Mouse (Mus musculus) granulocyte monocyte progenitor cell, adult 5-6 weeks (primary cell): ENCODE data around the gene Fam83f. TPM values are rescaled to one million over a fixed set of nuclear protein-coding genes. Genes with fewer than 3 reads are reported as not detected.

Experiments used
- ATAC-seq: replicated peaks from 2 replicates; pipeline ENCODE4 v1.8.0; 2016; ENCODE audit warnings: mild to moderate bottlenecking, moderate TSS enrichment, inconsistent platforms; ENCODE audit not compliant: poor library complexity, severe bottlenecking
- total RNA-seq, 2 experiments: library from RNA; stranded (forward) in 1 of 2; stranded (reverse) in 1 of 2; fragments of 200-712, 200-1000 nt in 1 of 2; fragments of >200 nt in 1 of 2; fragmentation: Nextera tagmentation in 1 of 2; gene quantifications; 2 replicates each; pipeline ENCODE4 v1.2.3; 2014 to 2017

Gene Fam83f
- total RNA-seq, 2 experiments from 2014 or later = 1.0 TPM; not detected in 1

DNA sequence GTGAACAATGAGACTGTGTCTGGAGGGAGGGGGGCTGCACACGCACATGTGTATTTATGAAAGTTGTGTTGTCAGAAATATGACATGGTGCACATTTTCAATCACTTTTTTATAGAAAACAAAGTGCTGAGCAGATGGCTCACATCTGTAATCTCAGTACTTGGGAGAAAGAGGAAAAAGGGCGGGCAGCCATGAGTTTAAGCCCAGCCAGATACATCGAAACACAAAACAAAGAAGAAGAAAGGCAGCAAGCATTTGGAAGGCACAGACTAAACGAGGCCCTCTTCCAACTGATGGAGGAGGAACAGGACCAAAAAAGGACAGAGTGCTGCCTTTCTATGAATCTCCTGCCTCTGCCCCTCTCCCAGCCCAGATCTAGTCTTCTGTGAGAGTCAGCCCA, 10.7 kb upstream of the Fam83f start:
- no peak for ATAC-seq

DNA sequence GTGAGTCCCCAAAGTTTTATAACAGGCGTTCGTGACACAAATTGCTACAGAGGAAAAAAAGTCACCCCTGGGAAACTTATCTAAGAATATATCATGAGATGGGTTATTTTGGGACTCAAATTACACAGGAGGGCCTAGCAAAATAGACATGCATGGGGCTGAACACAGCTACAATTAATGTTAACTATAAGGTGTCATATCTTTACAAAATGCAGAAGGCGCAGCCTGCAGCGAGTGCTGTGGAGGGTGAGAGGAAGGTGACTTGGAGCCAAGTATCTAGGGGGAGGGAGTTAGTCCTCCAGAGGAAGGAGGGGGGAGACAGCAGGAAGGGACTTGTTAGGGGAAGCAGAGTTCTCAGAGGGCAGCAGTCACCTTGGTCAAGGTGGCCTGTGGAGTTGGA, 7.2 kb upstream of the Fam83f start:
- ATAC-seq = no peak

DNA sequence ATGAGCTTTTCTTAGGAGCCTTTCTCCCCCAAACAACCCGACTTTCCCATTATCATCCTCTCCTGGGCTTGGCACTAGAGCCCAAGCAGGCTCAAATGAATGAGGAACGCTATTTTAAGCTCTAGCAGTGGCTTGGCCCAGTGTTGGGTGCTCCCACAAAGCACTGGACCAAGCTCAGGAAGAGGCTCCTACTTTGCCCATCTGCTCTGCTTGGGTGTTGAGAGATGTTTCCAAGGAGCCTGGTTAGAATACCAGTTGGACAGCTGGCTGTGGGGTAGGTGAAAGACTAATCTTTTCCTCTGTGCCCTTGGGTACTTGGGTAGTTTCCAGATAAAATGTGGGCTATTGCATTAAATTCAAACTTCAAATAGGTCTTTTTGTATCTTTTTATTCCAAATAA, 1.2 kb downstream of the Fam83f start:
- no peak for ATAC-seq

DNA sequence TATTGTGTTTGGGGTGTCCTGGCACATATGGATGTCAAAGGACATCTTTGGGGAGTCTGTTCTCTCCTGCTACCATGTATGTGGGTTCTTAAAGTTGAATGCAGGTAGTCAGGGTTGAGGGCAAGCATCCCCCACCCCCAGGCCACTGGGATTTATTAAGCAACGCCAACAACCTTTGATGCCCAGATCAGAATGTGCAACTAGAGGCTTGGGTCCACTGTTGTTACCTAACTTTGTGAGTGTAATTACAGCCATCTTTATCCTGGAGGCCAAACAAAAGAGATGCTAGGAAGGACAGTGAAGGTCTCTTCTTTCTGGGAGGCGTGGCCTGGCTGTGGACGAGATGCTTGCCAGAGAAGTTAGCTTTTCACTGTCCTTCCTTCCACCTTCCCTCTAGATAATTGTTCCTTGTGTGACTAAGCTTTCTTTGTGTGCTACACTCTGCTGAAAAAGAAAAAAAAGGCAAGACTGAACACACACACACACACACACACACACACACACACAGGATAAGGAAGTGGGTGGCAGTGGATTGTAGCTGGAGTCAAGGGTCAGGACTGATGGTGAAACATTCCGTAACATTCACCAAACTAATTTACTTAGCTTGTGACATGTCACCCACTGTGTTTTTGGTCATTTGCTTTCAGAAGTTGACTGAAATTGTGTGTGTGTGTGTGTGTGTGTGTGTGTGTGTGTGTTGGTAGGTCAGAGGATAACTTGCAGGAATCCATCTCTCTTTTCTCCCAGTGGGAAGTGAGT, 1.9 kb downstream of the Fam83f start:
- peak; percentile 74 for ATAC-seq

DNA sequence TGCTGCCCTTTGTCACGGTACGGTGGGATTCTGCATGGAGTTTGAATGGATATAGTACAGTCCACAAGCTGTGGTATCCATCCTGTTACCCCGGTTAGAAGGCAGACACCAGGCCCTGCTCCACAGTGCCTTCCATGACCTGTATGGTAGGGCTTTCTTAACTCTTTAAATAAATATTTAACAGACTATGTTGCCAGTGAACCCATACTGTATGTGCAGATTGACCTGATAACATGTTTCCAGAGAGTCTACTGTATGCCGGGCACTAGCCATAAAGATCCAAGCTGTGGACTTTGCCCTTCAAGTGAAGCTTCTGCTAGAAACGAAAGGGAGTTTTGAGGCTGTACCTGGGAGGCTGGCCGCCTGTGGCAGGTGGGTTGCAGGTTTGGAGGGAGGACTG, 3.1 kb downstream of the Fam83f start:
- ATAC-seq = no peak

DNA sequence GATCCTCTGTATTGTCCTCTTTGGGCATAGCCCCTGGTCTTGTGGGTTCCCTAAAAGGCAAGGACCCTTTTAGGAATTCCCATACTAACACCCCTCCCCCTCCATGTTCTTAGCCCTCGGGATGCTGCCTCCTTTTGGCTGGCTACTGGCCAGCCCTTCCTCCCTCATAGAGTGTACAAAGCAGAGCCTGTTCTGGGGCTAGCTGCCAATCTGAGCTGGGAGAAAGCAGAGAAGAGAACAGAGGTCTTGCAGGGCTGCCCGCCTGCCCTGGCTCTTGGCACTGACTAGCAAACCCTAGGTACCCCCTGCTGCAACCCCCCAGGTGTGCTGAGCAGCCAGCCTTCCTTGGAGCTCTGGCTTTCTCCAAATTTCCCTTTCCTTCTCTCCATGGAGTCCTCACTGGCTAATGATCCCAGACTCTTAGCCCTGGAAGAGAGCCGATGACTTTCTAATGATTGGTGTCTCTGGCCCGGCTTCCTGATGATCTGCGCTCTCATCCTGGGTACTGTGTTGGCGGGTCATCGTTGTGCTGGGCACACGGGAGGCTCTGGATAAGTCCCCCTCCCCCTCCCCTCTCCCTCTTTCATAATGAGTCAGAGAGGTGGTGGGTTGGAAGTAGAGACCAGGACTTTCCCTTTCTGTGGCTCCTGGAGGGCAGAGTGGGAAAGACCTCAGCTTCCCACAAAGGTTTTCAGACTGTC, 8.0 kb downstream of the Fam83f start:
- ATAC-seq = no peak

DNA sequence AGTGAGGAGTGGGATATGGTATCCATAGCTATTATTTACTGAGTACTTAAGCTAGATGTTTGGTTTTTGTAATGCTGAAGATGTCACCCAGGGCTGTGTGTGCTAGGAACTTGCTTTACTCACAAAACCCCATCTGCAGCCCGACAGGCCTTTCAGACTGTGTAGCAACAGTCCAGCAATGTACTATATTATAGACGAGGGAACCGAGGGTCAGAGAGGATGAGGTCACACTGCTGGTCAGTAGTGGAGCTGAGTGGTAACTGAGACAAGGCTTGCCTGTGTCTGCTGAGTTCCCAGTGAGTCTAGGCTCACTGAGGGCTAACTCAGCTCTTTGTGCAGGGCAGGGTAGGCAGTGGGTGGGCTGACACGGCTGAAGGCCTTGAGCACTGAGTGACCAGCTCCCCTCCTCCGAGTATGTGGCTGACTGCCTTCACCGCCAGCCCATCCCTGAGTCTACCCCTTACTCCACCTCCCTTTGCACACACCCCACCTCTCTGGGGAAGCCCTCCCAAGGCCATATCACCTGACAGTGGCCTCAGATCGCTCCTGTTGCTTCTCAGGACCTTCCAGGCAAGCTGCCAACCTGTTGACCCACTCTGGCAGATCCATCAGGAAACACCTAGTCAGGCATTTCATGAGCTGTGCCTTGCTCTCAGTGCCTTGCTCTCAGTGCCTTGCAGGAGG, 8.8 kb downstream of the Fam83f start:
- no peak for ATAC-seq

DNA sequence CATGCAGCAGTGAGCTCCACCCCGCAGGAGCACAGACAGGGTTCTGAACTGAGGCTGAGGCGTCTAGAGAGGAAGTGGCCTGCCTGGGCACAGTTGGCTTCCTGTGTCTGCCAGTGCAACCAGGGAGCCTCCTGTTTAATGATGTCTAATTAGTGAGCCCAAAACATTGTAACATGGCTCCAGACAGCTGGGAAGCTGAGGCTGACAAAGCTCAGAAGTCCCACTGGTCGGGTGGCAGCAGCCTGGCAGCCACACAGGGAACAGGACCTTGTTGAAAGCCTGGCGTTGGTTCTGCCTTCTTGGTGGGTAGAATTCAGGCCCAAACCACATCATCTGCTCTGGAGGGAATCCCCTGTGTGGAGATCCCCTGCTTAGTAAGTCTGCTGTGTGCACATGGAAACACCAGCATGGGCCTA, 9.8 kb downstream of the Fam83f start:
- ATAC-seq = peak; percentile 87

DNA sequence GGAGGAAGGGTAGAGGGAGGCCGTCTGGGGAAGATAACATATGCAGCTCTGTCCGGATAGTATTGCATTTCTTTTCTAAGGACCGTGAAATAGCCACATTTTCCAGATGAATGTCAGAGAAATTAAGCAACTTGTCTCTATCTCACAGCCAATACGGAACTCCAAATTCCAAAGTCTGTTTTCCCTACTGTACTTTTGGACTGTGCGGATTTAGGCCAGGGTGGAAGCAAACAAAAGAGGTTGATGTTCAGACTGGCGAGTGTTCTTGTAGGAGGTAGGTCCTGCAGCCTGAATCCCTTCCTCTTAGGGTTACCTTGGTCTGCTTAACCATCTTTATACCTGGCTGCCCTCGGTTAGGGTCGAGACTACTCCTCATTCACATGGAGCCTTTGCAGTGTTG, 10.7 kb downstream of the Fam83f start:
- ATAC-seq = no peak

DNA sequence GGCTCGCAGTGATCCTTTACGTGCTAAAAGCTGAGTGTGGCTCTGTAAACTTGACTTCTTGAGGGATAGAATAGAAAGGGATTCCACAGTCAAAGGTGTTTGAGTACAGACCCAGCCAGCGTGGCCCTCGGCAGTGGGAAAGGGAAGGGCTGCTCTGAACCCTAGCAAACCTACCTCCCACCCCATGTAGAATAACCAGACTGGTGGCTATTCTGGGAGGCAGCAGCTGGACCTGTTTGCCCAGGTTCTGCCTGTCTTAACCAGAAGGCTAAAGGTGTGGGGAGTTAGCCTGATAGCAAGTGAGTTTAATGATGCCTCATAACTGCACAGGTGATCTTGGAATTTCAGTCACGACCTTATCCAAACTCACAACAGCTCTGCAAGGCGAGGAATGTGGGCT, 11.5 kb downstream of the Fam83f start:
- ATAC-seq = no peak

DNA sequence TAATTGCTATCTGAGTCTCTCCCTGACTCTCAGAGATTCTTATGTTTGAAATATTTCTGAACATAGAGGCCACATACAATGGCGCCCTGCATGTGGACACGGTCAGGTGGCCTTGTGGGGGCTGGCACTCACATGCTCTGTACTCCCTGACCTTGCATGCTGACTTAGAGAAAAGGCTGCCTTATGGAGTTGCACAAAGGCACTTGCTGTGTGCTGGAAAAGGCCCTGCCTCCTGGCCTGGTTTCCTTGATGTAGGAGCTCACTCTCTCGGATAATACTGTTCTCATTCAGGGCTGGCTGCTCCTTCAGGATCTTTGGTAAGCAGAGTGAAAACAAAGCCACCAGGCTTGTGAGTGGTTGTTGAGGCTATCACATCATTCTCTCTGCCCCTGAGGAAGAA, 12.3 kb downstream of the Fam83f start:
- no peak for ATAC-seq

DNA sequence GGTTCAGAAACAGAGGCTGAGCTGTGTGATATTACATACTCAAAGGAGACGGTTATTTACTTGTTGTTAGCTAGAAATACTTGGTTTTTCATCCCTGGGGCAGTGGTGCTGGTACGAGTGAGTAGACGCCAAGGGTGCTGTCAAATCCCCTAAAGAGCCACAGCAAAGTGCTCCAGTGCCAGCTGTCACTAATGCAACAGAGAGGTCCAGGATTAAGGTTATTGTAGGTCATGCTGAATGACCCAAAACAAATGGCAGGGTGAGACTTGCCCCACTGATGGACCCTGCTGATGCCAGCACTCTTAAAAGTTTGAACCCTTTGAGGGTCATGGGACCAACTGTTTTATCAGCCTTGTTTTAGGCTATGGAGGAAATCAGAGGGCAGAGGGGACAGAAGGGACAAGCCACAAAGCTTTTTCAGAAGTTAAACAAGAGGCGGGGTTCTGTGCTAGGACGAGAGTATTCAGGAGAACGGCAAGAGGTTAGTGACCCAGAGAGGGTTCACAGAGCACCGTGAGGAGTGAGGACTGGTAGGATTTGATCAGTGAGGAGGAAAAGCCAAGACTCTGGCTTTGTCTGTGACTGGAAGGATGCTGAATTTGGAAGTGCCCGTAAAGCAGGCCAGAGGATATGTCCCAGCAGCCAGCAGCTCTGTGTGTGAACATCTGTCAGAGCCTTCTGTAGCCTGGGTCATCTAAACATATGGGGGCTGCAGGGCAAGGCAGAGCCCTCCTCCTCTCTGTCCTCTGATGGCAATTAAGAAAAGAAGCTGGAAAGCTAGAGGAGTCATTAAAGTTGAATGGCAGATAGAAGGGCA, 13.3 kb downstream of the Fam83f start:
- ATAC-seq = no peak

DNA sequence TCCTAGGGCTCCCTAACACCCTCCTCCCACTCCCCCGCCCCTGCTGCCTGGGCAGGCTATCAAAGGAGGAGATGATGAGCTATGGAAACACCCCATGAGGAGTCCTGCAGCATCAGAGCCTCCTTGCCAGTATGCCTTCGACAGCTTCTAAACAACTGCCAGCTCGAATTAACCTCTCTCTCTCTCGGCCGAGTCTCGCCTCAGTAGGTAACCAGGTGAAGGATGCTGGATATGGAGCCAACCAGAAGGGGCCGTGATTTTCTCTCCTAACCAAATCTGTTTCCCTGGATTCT, 13.9 kb downstream of the Fam83f start:
- ATAC-seq = no peak

DNA sequence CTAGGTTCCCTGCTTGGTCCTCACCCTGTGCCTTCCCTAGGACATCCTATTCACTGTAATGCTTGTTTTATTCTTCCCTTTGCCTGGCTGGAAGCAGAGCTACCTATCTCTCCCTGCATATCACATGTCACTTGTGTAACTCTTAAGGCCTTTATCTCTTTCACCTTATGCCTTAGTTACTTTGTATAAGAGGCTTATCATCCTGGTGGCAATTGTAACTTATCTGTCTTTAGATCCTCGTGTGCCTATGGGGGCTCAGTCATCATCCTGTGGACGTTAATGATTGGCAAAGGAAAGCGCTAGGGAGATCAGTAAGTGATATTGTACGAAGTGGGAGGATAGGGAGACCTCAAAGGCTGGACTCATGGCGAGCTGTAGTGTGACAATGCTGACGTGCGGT, 16.9 kb downstream of the Fam83f start:
- ATAC-seq = no peak

DNA sequence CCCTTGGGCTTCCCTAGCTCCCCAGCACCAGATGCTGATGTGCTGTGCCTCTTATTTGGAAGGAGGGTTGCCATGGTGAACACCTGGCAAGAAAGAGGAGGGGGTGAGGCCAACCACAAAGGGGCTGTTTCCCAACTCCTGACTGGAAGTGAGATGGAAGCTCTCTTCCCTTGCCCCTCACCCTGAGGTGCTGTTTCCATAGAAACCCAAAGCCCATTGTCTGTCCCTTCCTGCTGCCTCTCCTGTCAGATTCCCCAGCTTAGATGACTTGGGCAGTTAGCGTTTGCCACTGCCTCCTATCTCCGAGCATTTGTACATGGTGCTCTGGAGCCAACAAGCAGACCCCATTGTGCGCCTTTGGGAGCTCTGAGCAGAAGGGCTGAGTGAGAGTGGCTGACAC, 21.8 kb downstream of the Fam83f start:
- ATAC-seq = no peak

DNA sequence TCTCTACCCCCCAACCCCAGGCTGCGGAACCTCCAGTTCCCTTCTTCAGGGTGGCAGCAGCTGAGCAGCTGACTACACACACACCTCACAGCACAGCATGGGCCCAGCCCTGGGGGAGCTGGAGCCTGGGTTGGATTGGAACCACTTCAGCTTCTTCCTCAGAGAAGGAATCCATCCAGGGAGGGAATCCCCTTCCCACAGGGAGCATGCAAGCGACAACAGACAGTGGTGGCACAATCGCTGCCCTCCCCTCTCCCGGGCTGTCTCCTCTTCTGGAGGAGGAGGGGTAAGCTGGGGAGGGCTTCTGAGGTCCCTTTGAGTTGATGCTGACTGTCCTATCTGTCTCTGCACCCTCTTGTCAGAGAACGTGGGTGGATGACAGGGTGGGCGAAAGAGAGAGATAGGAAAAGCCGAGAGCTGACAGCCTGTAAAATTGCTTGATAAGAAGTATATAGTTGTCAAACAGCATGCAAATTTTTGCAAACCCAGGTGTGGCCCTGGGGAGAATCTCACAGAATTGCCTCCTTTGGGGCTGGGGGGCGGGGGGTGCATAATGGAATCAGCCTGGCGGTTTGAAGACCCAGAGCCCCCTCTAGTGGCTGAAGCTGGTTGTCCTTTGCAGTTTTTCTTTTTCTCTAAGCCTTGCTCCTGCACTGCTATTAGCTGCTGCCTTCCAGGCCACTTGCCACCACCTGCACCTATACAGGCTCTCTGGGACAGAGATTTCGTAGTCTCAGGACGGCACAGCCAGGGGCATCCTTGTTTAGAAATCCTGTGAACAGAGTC, 22.7 kb downstream of the Fam83f start:
- peak; percentile 47 for ATAC-seq

DNA sequence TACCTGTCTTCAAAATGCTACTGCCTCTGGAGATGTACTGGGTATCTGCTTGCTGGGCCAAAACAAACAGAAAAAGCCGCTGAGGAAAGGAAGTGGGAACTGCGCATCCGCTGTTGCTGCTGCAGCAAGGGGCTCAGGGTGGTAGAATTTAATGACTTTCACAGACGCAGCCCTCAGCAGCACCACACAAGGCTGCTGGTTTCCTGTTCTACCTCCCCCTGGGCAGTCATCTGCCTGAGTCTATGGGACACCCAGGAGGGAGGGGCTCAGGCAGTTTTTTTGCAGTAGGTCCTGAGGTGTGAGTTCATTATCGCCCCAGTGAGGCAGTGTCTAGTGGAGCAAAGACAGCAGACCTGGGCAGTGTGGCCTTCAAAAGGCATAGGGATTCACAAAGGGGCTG, 25.9 kb downstream of the Fam83f start:
- ATAC-seq = peak; percentile 57

DNA sequence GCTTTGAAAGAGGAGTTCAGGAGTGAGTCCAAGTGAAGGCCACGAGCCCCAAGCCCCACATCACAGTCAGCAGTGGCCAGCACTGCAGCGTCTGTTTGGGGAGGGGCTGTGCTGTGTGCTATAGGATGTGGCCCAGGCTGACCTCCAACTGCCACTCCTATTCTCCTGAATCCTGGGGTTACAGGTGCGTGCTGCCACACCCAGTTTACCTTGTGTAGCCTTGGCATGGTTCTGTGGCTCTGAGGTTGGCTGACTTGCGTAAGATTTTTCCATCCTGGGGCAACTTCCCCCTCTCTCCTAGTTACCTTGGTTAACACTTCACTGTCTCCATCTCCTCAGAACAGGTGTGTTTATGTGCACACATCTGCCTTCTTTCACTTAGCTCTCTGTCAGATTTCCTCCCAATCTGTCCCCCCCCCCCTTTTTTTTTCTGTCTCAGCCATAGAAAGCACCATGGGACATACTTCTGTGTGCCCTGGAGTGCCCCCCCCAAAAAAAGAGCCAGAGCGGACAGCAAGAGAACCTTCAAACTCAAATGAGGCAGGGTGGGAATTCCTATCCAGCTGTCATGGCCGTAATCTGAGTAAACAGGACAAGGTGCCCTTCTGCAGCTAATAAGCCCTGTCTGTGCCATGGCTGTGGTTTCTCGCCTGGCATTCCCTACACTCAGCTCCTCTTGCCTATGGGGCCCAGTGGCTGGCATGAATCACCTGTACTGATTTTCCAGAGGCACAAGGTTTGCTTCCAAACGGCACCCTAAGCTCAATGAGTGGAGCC, 30.0 kb downstream of the Fam83f start:
- no peak for ATAC-seq

DNA sequence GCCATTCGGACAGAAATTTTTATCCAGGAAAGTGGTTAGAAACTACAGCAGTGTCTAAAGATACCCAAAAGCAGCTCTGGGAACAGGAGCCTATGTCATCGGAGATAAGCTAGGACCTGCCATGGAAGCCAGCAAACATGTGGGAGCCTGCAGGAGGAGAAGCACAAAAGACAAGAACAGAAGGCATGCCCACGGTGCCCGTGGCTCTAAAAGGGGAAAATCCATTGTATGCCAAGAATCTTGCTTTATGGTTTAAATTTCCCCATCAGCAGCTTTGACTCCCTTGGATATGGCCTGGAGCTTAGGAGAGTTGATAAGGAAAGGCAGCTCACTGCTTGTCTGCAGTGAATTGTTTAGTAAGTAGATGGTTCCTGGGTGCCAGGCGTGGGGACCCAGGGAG, 31.3 kb downstream of the Fam83f start:
- no peak for ATAC-seq
